Mouse (Mus musculus) thymus, postnatal 25 days (tissue): ENCODE data around the gene Rpl13a.
"Not testable (repeated sequence)": the region's sequence is repeated elsewhere in the genome, so short reads cannot be mapped to it uniquely, and the experiment has no call there.

Experiments
- DNase-seq: peaks from one replicate; pipeline ENCODE4 v3.0.0; 2022

Gene Rpl13a

GRCm38 (mm10) chr7:45155590-45155989 is 27.0 kb upstream of the Rpl13a start:
- no peak for DNase-seq

- peak; percentile 50 for DNase-seq
Observed at GRCm38 (mm10) chr7:45154993-45155514, 26.5 kb upstream of the Rpl13a start.

GRCm38 (mm10) chr7:45154096-45154992 is 25.8 kb upstream of the Rpl13a start, which contains the start of the genes Pih1d1 and Aldh16a1:
TSS of gene Pih1d1 (plus strand) at chr7:45154303.
TSS of gene Aldh16a1 (minus strand) at chr7:45154584.
- DNase-seq: peak; percentile 98

GRCm38 (mm10) chr7:45153586-45153985 is 25.0 kb upstream of the Rpl13a start:
- DNase-seq: no peak

GRCm38 (mm10) chr7:45153052-45153451 is 24.5 kb upstream of the Rpl13a start:
- not testable (repeated sequence) for DNase-seq

GRCm38 (mm10) chr7:45151303-45151702 is 22.7 kb upstream of the Rpl13a start:
- DNase-seq: no peak

- no peak for DNase-seq
Observed at GRCm38 (mm10) chr7:45150321-45150720, 21.8 kb upstream of the Rpl13a start.

- no peak for DNase-seq
Observed at GRCm38 (mm10) chr7:45149545-45149944, 21.0 kb upstream of the Rpl13a start.

GRCm38 (mm10) chr7:45148534-45149098 is 20.1 kb upstream of the Rpl13a start:
- no peak for DNase-seq

GRCm38 (mm10) chr7:45147899-45148298 is 19.3 kb upstream of the Rpl13a start:
- no peak for DNase-seq

GRCm38 (mm10) chr7:45147267-45147666 is 18.7 kb upstream of the Rpl13a start:
- no peak for DNase-seq

GRCm38 (mm10) chr7:45145460-45145859 is 16.9 kb upstream of the Rpl13a start:
- no peak for DNase-seq

- DNase-seq: no peak
Observed at GRCm38 (mm10) chr7:45144368-45145174, 16.0 kb upstream of the Rpl13a start.

GRCm38 (mm10) chr7:45141914-45142313 is 13.4 kb upstream of the Rpl13a start:
- DNase-seq: peak; percentile 7

GRCm38 (mm10) chr7:45141319-45141718 is 12.8 kb upstream of the Rpl13a start:
- DNase-seq: peak; percentile 61

GRCm38 (mm10) chr7:45139904-45140723 is 11.6 kb upstream of the Rpl13a start:
- DNase-seq: no peak

- DNase-seq: no peak
Observed at GRCm38 (mm10) chr7:45138403-45138802, 9.8 kb upstream of the Rpl13a start.

- peak; percentile 49 for DNase-seq
Observed at GRCm38 (mm10) chr7:45137171-45138006, 8.8 kb upstream of the Rpl13a start.

GRCm38 (mm10) chr7:45135993-45136567 is 7.5 kb upstream of the Rpl13a start, which contains the start of the genes Gm45713 and Flt3l:
TSS of gene Gm45713 (minus strand) at chr7:45136231.
TSS of gene Flt3l (minus strand) at chr7:45136432.
- peak; percentile 93 for DNase-seq

GRCm38 (mm10) chr7:45135370-45135769 is 6.8 kb upstream of the Rpl13a start:
- peak; percentile 34 for DNase-seq
